Mouse (Mus musculus): Measurements from ENCODE around the gene Gm45713. TPM values are rescaled to one million over a fixed set of nuclear protein-coding genes. Genes with fewer than 3 reads are reported as not detected.

The Gm45713 gene
- polyA plus RNA-seq, 1 experiment, result not detected

- Histone ChIP-seq H3K4me1 (ENCODE audit: control insufficient read depth, insufficient read depth, insufficient read length, low read length) (no peaks in the 10 kb centered on the region; the same call in 1 of the 2 replicates), H3K27ac (replicated peaks; ENCODE audit: low read depth, low read length) (no peak overlapping the region)
These were observed 5.3 kb upstream of the Gm45713 start for GRCm38 (mm10) chr7:45141319-45141718.

GRCm38 (mm10) chr7:45139904-45140723, 4.1 kb upstream of the Gm45713 start:
- Histone ChIP-seq H3K27ac (replicated peaks; ENCODE audit: low read depth, low read length) (no peak overlapping the region), H3K4me3 (ENCODE audit: insufficient read depth, low read depth, low read length) (no peak overlapping the region), H3K4me1 (ENCODE audit: control insufficient read depth, insufficient read depth, insufficient read length, low read length) (no peaks in the 10 kb centered on the region; the same call in 1 of the 2 replicates)

More at GRCm38 (mm10) chr7:45141319-45141718, 5.3 kb upstream of the Gm45713 start:
- no peak overlapping the region for H3K4me3 ChIP-seq (ENCODE audit: insufficient read depth, low read depth, low read length)

- H3K4me1 ChIP-seq (ENCODE audit: control insufficient read depth, insufficient read depth, insufficient read length, low read length), result 0 out of 2 replicates have a peak, but pooled peaks cover 2% of the 10 kb centered on the region
- H3K27ac ChIP-seq (replicated peaks; ENCODE audit: low read depth, low read length), result no peak overlapping the region
- no peak overlapping the region for H3K4me3 ChIP-seq (ENCODE audit: insufficient read depth, low read depth, low read length)
These were observed 2.4 kb upstream of the Gm45713 start for GRCm38 (mm10) chr7:45138403-45138802.

GRCm38 (mm10) chr7:45137171-45138006, 1.4 kb upstream of the Gm45713 start:
- no peak overlapping the region for H3K27ac ChIP-seq (replicated peaks; ENCODE audit: low read depth, low read length)
- H3K4me3 ChIP-seq (ENCODE audit: insufficient read depth, low read depth, low read length), result no peak overlapping the region
- 0 out of 2 replicates have a peak, but pooled peaks cover 2% of the 10 kb centered on the region for H3K4me1 ChIP-seq (ENCODE audit: control insufficient read depth, insufficient read depth, insufficient read length, low read length)

- H3K27ac ChIP-seq (replicated peaks; ENCODE audit: low read depth, low read length), result no peak overlapping the region
- H3K4me1 ChIP-seq (ENCODE audit: control insufficient read depth, insufficient read depth, insufficient read length, low read length), result 0 out of 2 replicates have a peak, but pooled peaks cover 2% of the 10 kb centered on the region
- H3K4me3 ChIP-seq (ENCODE audit: insufficient read depth, low read depth, low read length), result peak overlapping the region; percentile 69
These were observed 661 bp downstream of the Gm45713 start for GRCm38 (mm10) chr7:45135370-45135769.

- peaks cover 4% of the 10 kb centered on the region; the same call in 1 of the 2 replicates for H3K4me1 ChIP-seq (ENCODE audit: control insufficient read depth, insufficient read depth, insufficient read length, low read length)
- no peak overlapping the region for H3K27ac ChIP-seq (replicated peaks; ENCODE audit: low read depth, low read length)
- 0 out of 2 replicates have a peak overlapping the region, but pooled peaks have one; percentile 69 for H3K4me3 ChIP-seq (ENCODE audit: insufficient read depth, low read depth, low read length)
These were observed 1.4 kb downstream of the Gm45713 start for GRCm38 (mm10) chr7:45134544-45135026.

- no peak overlapping the region for H3K4me3 ChIP-seq (ENCODE audit: insufficient read depth, low read depth, low read length)
- H3K4me1 ChIP-seq (ENCODE audit: control insufficient read depth, insufficient read depth, insufficient read length, low read length), result peaks cover 5% of the 10 kb centered on the region; the same call in 1 of the 2 replicates
- no peak overlapping the region for H3K27ac ChIP-seq (replicated peaks; ENCODE audit: low read depth, low read length)
These were observed 2.4 kb downstream of the Gm45713 start for GRCm38 (mm10) chr7:45133446-45134159.

GRCm38 (mm10) chr7:45131850-45132249, 4.2 kb downstream of the Gm45713 start:
- Histone ChIP-seq H3K4me3 (ENCODE audit: insufficient read depth, low read depth, low read length) (no peak overlapping the region), H3K4me1 (ENCODE audit: control insufficient read depth, insufficient read depth, insufficient read length, low read length) (peaks cover 13% of the 10 kb centered on the region; the same call in 1 of the 2 replicates), H3K27ac (replicated peaks; ENCODE audit: low read depth, low read length) (no peak overlapping the region)

- H3K4me1 ChIP-seq (ENCODE audit: control insufficient read depth, insufficient read depth, insufficient read length, low read length), result peaks cover 13% of the 10 kb centered on the region; the same call in 1 of the 2 replicates
- peak overlapping the region; percentile 73 for H3K4me3 ChIP-seq (ENCODE audit: insufficient read depth, low read depth, low read length)
- H3K27ac ChIP-seq (replicated peaks; ENCODE audit: low read depth, low read length), result peak overlapping the region; percentile 90
These were observed 6.1 kb downstream of the Gm45713 start for GRCm38 (mm10) chr7:45129776-45130512.

- Histone ChIP-seq H3K4me1 (ENCODE audit: control insufficient read depth, insufficient read depth, insufficient read length, low read length) (peaks cover 11% of the 10 kb centered on the region; the same call in 1 of the 2 replicates), H3K27ac (replicated peaks; ENCODE audit: low read depth, low read length) (peak overlapping the region; percentile 90), H3K4me3 (ENCODE audit: insufficient read depth, low read depth, low read length) (peak overlapping the region; percentile 73)
These were observed 6.7 kb downstream of the Gm45713 start for GRCm38 (mm10) chr7:45129318-45129717.

GRCm38 (mm10) chr7:45128624-45129246, 7.3 kb downstream of the Gm45713 start, which contains the start of gene Rpl13a:
Rpl13a (minus strand) TSS chr7:45128761.
- peak within 1 kb of the TSS; percentile 90 for H3K4me3 ChIP-seq (ENCODE audit: insufficient read depth, low read depth, low read length)
- H3K4me1 ChIP-seq (ENCODE audit: control insufficient read depth, insufficient read depth, insufficient read length, low read length), result peaks cover 11% of the 10 kb centered on the region; the same call in 1 of the 2 replicates
- H3K27ac ChIP-seq (replicated peaks; ENCODE audit: low read depth, low read length), result peak within 1 kb of the TSS; percentile 90

- peak overlapping the region; percentile 90 for H3K4me3 ChIP-seq (ENCODE audit: insufficient read depth, low read depth, low read length)
- peak overlapping the region; percentile 86 for H3K27ac ChIP-seq (replicated peaks; ENCODE audit: low read depth, low read length)
- H3K4me1 ChIP-seq (ENCODE audit: control insufficient read depth, insufficient read depth, insufficient read length, low read length), result peaks cover 11% of the 10 kb centered on the region
These were observed 8.3 kb downstream of the Gm45713 start for GRCm38 (mm10) chr7:45127700-45128224.
